Mouse (Mus musculus) adrenal gland, postnatal 0 days (tissue): ENCODE data around the gene Haghl. TPM values are rescaled to one million over a fixed set of nuclear protein-coding genes. Genes with fewer than 3 reads are reported as not detected.

ENCODE experiments used
- microRNA-seq: library from miRNA; unstranded; fragments of <30 nt; microRNA quantifications from one replicate; pipeline ENCODE4, GENCODE M21; 2016; ENCODE audit warnings: borderline replicate concordance; ENCODE audit not compliant: insufficient number of aligned reads
- polyA plus RNA-seq: library from polyadenylated mRNA; unstranded; fragments of >200 nt; fragmentation: Nextera tagmentation; extraction: Ambion mirVana; gene quantifications from 2 replicates; pipeline ENCODE4 v1.2.1, GENCODE M21; 2015

Gene Haghl
- 56.7 and 71.7 TPM in 2 replicates for polyA plus RNA-seq

DNA sequence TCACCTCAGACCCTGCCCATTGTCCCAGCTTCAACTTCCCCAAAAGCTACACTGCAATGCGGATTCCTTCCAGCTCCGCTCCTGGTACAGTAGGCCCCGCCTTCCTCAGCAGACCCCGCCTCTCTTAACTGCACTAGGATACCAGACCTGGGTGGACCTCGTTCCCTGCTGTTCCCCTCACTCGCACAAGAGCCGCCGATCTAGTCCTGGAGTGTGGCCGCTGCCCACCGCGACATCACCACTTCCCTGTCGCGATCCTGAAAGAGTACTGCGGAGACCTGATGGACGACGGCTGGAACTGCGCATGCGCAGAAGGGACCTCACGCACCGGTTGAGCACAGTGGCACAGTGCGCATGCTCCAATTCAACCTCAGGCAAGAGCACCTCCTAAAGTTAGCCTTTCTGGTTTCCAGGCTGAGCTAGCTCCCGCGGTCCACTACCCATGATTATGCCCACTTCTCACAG lies at the start of gene Haghl:
TSS of gene Haghl (minus strand) at position 393 of the 465 bp plus-strand sequence.

DNA sequence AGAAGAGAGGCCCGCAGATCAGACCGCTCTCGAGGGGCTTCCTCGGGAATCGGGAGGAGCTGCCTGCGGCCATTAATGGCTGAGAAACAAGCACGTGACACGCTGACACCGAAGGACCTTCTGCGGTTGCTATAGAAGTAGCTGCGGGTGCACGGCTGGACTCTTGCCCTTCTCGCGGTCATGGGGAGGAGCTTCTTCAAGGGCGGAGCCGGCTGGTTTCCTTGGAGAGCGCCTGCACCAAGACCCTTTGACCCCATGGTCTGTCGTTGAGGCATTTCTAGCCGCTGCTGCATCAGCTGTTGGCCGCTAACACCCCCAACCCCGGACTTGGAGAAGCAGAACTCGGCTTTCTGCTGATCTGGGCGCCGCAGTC lies 47.8 kb upstream of the Haghl start, which contains the start of gene Stub1:
TSS of gene Stub1 (minus strand) at position 114 of the 373 bp plus-strand sequence.

DNA sequence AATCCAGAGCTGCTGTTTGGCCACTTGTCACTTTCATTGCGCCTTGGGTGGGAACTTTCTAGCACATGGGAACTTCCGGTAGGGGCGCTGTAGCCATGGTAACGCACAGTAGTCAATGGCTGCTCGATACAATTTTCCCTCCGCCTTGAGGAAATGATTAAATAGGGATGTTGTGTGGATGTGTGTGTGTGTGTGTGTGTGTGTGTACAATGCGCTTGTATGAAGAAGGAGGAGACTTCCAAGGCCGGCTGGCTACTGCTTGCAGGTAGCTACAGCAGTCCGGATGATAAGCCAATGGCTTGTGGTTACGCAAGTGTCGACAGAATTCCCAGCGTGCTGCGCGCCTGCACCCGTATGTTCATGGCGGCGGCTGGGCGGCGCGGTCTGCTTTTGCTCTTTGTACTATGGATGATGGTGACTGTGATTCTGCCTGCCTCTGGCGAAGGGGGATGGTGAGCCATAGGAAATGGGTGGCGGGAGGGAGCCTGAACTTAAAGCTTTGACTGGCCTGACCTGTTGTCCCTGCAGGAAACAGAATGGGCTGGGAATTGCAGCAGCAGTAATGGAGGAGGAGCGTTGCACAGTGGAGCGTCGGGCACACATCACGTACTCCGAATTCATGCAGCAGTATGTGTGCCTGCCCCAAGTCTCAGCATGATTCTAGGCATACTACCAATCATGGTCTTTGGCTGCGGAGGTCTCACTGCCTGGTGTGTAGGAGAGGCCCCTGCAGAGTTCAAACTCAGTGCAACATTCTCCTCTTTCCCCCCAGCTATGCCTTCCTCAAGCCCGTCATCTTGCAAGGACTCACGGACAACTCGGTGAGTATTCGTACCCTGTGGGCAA lies 43.5 kb upstream of the Haghl start, which contains the start of gene Jmjd8:
TSS of gene Jmjd8 (plus strand) at position 156 of the 846 bp plus-strand sequence.

DNA sequence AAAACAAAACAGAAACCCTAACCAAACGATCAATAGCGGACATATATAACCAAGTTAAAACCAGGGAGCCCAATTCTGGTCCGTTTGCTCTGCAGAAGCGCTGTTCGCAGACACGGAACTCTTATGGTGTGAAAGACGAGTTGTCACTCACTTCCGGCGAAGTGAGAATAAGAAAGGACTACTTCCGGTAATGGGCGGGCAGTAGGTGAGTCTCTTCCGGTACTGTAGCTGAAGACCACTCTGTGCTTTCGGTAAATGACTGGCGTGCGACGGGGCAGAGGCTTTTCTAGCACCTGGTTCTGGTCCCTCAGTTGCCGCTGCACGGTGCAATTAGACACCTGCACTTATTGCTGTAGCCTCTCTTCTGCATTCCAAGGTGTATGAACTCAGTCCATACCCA lies 38.0 kb upstream of the Haghl start, which contains the start of gene Wdr24:
TSS of gene Wdr24 (plus strand) at position 176 of the 400 bp plus-strand sequence.

DNA sequence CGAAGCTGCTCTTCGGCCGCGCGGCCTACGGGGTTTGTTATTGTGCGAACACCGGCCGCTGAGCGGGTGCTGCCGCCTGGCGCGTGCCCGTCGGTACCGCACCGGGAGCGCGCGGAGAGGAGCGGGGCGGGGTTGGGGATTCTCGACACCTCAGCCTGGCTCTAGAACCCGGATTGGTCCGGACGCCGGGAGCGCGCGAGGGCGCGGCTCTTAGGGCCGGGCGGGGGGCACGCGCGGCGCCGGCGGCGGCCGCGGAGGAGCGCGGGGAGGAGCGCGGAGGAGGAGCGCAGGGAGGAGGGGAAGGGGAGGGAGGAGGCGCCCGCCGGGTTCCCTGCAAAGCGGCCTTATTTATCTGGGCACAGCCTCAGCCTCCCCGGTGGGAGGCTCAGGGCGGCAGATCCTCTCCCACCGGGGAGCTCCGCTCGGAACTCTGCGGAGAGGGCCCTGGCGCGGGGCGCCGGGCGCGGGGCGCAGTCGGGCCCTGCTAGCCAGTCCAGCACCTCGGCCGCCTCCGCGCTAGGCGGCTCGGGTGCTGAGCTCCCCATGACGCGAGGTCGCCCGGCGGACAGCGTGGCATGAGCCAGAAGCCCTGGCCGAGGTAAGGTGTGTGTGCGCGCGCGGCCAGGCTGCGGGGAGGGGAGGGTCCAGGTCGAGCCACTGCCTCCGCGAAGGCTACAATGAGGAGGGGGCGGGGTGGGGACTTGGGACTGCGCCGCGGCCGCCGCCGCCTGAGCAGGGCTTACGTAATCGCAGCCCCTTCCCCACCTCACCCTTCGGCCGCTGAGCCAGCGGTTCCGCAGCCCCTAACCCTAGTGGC lies 23.5 kb upstream of the Haghl start, which contains the start of gene Fbxl16:
TSS of gene Fbxl16 (plus strand) at position 297 of the 817 bp plus-strand sequence.

DNA sequence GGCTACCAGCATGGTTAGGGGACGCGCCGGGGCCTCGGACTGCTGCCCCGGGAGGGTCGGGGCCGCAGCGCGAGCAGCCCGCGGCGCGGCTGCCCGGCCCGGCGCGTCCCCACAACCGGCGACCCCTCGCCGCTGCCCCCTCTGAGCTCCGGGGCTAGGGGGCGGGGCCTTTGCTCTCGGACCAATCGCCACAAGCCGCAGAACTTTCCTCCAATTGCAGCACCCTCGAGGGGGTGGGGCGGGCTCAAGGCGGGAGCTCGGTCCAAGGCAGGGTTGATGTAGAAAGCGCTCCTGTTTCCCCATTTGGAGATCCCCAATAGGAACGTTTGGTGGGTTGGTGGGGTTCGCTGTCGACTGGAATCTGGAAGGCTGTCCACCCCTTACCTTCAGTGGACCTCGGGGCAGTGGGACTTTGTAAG lies 11.5 kb upstream of the Haghl start, which contains the start of gene Metrn:
TSS of gene Metrn (minus strand) at position 186 of the 419 bp plus-strand sequence.

DNA sequence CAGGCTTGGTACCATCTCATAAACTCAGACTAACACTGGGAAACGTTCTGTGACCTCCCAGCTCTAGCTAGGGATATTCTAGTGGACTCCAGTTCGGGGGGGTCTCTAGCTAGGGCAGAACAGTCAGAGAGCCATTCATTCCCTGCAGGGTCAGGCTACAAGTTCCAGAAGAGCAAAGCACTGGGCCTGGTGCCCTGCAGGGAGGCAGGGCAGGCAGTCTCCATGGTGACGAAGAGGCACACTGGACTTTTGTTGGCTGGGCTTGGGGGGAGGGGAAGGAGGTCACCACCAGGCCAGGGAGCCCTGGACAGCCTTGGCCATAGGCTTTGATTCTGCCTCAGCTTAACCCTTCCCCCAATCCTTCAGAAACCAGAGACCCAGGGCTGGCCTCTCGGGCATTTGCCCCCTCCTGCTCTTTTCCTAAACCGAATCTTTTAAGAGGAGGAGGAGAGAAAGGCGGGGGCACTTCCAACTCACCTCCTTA lies 10.2 kb upstream of the Haghl start, which contains the start of gene AC134908.4:
TSS of gene AC134908.4 (minus strand) at position 51 of the 484 bp plus-strand sequence.

DNA sequence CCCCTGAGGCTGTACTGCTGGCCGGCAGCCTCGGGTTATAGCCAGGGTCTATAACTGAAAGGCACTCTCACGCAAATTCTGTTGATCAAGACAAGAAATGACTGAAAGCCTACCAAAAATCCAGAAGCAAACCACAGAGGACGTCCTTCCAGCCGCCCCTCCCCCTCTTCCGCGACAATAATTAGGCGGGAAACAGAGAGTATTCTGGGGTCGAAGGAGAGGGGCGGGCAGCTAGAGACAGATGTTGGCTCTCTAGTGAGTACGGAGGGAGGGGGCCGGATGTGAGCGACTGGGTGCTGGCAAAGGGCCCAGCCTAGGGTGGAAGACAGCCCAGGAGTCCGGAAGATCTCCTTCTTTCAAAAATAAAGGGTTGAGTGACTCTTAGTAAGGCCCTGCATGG lies 7.1 kb upstream of the Haghl start, which contains the start of gene Fam173a:
TSS of gene Fam173a (minus strand) at position 287 of the 400 bp plus-strand sequence.

DNA sequence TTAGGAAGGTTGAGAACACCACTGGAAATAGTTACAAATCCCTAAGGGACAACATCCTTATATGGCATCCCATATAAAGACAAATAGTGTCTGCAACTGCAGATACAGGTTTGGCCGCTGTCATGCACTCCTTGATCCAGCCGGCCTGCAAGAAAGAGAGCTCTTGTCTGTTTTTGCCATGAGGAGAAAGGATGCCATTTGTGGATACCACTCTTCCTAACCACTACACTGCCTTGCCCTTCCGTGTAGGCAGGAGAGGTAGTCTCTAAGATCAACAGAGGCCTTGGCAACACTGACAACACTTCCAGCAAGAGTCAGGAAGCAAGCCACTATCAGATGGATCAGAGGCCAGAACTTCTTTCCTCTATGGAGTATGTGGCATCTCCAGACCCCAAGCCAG lies 807 bp upstream of the Haghl start, which contains the start of gene Ccdc78:
TSS of gene Ccdc78 (plus strand) at position 301 of the 400 bp plus-strand sequence.

DNA sequence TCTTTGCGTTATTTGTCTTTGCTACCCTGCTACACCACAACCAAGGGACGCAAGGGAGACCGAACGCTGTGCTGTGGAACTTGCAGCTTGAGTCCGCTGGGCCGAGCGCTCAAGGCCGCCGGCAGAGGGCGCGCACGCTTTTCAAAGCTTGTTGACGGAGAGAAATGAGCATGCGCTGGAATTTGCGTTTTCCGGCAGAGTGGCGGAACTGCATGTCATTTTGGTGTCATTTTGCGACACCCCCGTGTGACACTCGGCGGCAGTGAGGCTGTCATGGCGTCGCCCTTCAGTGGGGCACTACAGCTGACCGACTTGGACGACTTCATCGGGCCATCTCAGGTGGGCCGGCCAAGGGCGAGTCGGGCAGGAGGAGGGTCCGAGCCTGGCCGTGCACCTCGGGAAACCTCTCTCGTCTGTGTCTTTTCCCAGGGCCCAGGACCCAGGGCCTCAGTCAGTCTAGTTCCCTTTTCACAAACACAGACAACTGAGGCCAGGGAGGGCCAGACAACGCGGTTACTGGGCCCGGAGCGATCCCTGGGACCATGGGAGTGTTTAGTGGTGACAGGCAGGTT lies 11.8 kb downstream of the Haghl start, which contains the start of gene Narfl:
TSS of gene Narfl (plus strand) at position 228 of the 572 bp plus-strand sequence.

DNA sequence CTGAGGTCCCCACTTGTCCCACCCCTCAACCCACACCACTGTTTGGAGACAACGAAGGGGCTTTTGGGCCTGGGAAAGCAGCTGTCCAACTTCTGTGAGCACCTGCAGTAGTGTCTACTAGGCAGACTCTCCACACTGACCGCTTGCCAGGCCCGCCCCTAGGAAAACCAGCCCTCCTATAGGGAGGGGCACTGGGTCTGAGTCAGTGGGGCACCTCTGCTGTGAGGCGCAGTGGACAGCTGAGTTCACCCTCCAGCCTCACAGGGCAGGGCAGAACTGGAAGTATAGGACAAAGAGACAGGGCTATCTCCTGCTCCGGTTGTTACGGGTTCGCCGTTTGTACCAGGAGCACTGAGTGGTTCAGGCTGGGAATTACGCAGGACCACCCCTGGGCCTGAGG lies 31.2 kb downstream of the Haghl start, which contains the start of gene Msln:
TSS of gene Msln (minus strand) at position 138 of the 400 bp plus-strand sequence.

DNA sequence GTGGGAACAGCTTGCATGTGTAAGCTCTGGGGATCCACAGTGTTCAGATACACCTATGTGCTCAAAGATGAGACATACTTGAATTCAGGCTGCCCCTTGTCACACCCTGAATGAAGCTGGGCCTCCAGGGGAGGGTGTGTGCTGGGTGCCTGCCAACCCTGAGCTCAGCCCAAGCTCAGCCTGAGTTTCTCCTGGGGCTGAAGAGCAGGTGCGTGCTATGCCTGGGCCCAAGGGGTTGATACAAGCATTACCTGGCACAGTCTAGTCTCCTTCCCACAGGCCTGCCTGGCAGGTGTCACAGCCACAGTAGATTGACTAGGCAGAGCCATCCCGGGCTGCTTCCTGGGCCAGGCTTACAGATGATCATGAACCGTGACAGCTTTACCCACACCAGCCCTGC lies 49.7 kb downstream of the Haghl start, which contains the start of gene Mslnl:
TSS of gene Mslnl (plus strand) at position 298 of the 400 bp plus-strand sequence.

Small RNA genes within 50 kb of the gene (microRNA-seq; reads per million reads assigned to microRNA genes)
- gene Gm25083 (not detected), gene Mir3082 (not detected), gene Mir6966 (not detected)

Other genes with a start within 250 kb of the Haghl start
- 2.1 and 2.4 TPM in 2 replicates for gene Sox8, start 215.0 kb downstream of the Haghl start, polyA plus RNA-seq
- 16.2 and 32.9 TPM in 2 replicates for gene Lmf1, start 206.6 kb downstream of the Haghl start, polyA plus RNA-seq
- 5.1 and 5.4 TPM in 2 replicates for gene Gng13, start 68.5 kb downstream of the Haghl start, polyA plus RNA-seq
- 4.2 and 6.3 TPM in 2 replicates for gene Chtf18, start 58.3 kb downstream of the Haghl start, polyA plus RNA-seq
- 12.5 and 19.9 TPM in 2 replicates for gene Rpusd1, start 58.0 kb downstream of the Haghl start, polyA plus RNA-seq
- gene Mslnl, start 49.6 kb downstream of the Haghl start, polyA plus RNA-seq: 0.17 TPM in 1 of 2 replicates, not detected in the other
- gene Msln, start 31.3 kb downstream of the Haghl start, polyA plus RNA-seq: 58.7 and 63.7 TPM in 2 replicates
- 21.6 and 30.4 TPM in 2 replicates for gene Narfl, start 11.9 kb downstream of the Haghl start, polyA plus RNA-seq
- 0.35 and 0.36 TPM in 2 replicates for gene Ccdc78, start 907 bp upstream of the Haghl start, polyA plus RNA-seq
- gene Fam173a, start 7.2 kb upstream of the Haghl start, polyA plus RNA-seq: 146 and 178 TPM in 2 replicates
- gene AC134908.4, start 10.0 kb upstream of the Haghl start, polyA plus RNA-seq: 0.39 TPM in 1 of 2 replicates, not detected in the other
- gene Metrn, start 11.5 kb upstream of the Haghl start, polyA plus RNA-seq: 63.7 and 96.9 TPM in 2 replicates
- gene Fbxl16, start 23.4 kb upstream of the Haghl start, polyA plus RNA-seq: 12.1 and 14.1 TPM in 2 replicates
- 10.9 and 18.4 TPM in 2 replicates for gene Wdr24, start 38.0 kb upstream of the Haghl start, polyA plus RNA-seq
- gene Jmjd8, start 43.2 kb upstream of the Haghl start, polyA plus RNA-seq: 28.9 and 42.7 TPM in 2 replicates
- gene Stub1, start 47.7 kb upstream of the Haghl start, polyA plus RNA-seq: 212 and 318 TPM in 2 replicates
- gene Rhbdl1, start 51.6 kb upstream of the Haghl start, polyA plus RNA-seq: 11.7 and 16.4 TPM in 2 replicates
- 2.3 and 4.6 TPM in 2 replicates for gene Gm20683, start 56.1 kb upstream of the Haghl start, polyA plus RNA-seq
- 10.4 and 18.4 TPM in 2 replicates for gene Rhot2, start 59.2 kb upstream of the Haghl start, polyA plus RNA-seq
- 7.4 and 12.5 TPM in 2 replicates for gene Wdr90, start 75.8 kb upstream of the Haghl start, polyA plus RNA-seq
- 272 and 300 TPM in 2 replicates for gene Mcrip2, start 83.1 kb upstream of the Haghl start, polyA plus RNA-seq
- gene Mettl26, start 89.4 kb upstream of the Haghl start, polyA plus RNA-seq: 88.6 and 139 TPM in 2 replicates
- 0.36 and 0.51 TPM in 2 replicates for gene Wfikkn1, start 95.2 kb upstream of the Haghl start, polyA plus RNA-seq
- 20.0 and 27.4 TPM in 2 replicates for gene Rab40c, start 134.1 kb upstream of the Haghl start, polyA plus RNA-seq
- gene Pigq, start 159.3 kb upstream of the Haghl start, polyA plus RNA-seq: 35.6 and 46.1 TPM in 2 replicates
- gene Nhlrc4, start 159.3 kb upstream of the Haghl start, polyA plus RNA-seq: 0.18 TPM in 1 of 2 replicates, not detected in the other
- 0.21 TPM in 1 of 2 replicates, not detected in the other for gene A930017K11Rik, start 166.9 kb upstream of the Haghl start, polyA plus RNA-seq
- 9.1 and 11.3 TPM in 2 replicates for gene Capn15, start 200.1 kb upstream of the Haghl start, polyA plus RNA-seq